Mouse (Mus musculus) stomach, embryonic 16.5 days (tissue): ENCODE measurements around the gene Grip1. TPM values are rescaled to one million over a fixed set of nuclear protein-coding genes. Genes with fewer than 3 reads are reported as not detected.
A peak's percentile ranks its signal among the peaks of the same experiment; 100 is the strongest.

Source experiments
- ATAC-seq: fragments of 200-750 bp; cut with Nextera tagmentation; 2 replicates; pipeline ENCODE4 v1.8.0; 2017; ENCODE audit warnings: moderate number of reproducible peaks, moderate TSS enrichment; ENCODE audit not compliant: insufficient read depth, low FRiP score
- H3K27ac ChIP-seq: fragments of 300-500 bp; sonication (generic); 2 replicates; pipeline ENCODE4 v1.5.1; 2014; ENCODE audit warnings: low read length
- H3K27me3 ChIP-seq: fragments of 300-500 bp; sonication (generic); 2 replicates; pipeline ENCODE4 v1.6.1; 2014; ENCODE audit warnings: low read length, control low read depth, mixed read lengths; ENCODE audit not compliant: control insufficient read depth, insufficient read depth
- H3K36me3 ChIP-seq: fragments of 300-500 bp; sonication (generic); 2 replicates; pipeline ENCODE4 v1.6.1; 2014; ENCODE audit warnings: low read length; ENCODE audit not compliant: control insufficient read depth, insufficient read depth
- H3K4me1 ChIP-seq: fragments of 300-500 bp; sonication (generic); 2 replicates; pipeline ENCODE4 v1.6.1; 2014; ENCODE audit warnings: low read length, control low read depth, mixed read lengths; ENCODE audit not compliant: control insufficient read depth, insufficient read depth
- H3K4me2 ChIP-seq: fragments of 300-500 bp; sonication (generic); 2 replicates; pipeline ENCODE4 v1.6.1; 2014; ENCODE audit warnings: low read depth, low read length, mixed read lengths
- H3K4me3 ChIP-seq: fragments of 300-500 bp; sonication (generic); replicated peaks from 2 replicates; pipeline ENCODE4 v1.5.1; 2014; ENCODE audit warnings: mild to moderate bottlenecking, low read length
- H3K9ac ChIP-seq: fragments of 300-500 bp; sonication (generic); 2 replicates; pipeline ENCODE4 v1.6.1; 2014; ENCODE audit warnings: low read length
- H3K9me3 ChIP-seq: fragments of 300-500 bp; sonication (generic); replicated peaks from 2 replicates; pipeline ENCODE4 v1.6.1; 2016; ENCODE audit warnings: low read length, control low read depth; ENCODE audit not compliant: control insufficient read depth
- WGBS: fragments of 180-500 bp; shearing (Covaris S2); extraction: QIAGEN DNeasy Blood & Tissue Kit; methylation state at CpG from one replicate; pipeline ENCODE4 v1.1.7; 2014; 5-methylcytosine and 5-hydroxymethylcytosine counted together
- polyA plus RNA-seq: library from polyadenylated mRNA; unstranded; fragments of >200 nt; fragmentation: Nextera tagmentation; extraction: Ambion mirVana; gene quantifications from 2 replicates; pipeline ENCODE4 v1.2.1, GENCODE M21; 2015

The Grip1 gene
- 1.7 and 1.8 TPM in 2 replicates for polyA plus RNA-seq

DNA sequence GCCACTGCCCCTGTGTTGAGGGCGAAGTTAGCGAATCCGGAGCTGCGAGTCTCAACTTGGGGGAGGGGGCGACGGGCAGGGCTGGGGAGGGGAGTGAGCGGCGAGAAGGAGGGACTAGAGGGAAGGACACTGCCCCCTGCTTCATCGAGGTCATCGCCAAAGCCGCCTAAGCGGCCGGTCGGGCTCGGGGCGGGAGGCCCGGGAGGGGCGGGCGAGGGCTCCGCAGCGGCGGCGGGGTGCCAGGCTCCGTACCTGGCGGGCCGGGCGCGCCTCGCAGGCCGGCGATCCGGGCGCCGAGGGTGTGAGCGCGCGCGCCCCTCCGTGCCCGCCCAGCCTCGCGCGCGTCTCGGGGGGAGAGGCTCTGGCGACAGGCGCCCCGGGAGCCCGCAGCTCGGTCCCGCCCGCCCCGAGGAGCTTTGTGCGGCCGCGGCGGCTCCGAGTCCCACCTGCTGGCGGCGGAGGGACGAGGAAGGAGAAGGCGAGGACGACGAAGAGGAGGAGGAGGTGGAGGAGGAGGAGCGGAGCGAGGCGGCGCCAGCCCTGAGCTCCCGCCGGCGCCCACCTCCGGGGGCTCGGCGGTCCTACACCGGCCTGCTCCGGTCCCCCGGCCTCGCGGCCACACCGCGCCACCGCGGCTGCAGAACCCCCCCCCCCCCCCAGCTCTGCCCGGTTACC, at the start of gene Grip1:
TSS of gene Grip1 (plus strand) at position 400 of the 675 bp plus-strand sequence.
- H3K9me3 ChIP-seq = no peaks in the 10 kb centered on the region
- peak; percentile 85 for ATAC-seq
- 0% methylated on average over 69 of the region's 84 CpGs for WGBS
- H3K4me2 ChIP-seq = peak within 1 kb of the TSS; percentile 98
- H3K4me1 ChIP-seq = peaks cover 11% of the 10 kb centered on the region
- H3K27me3 ChIP-seq = no peaks in the 10 kb centered on the region
- peak within 1 kb of the TSS; percentile 80 for H3K9ac ChIP-seq
- H3K36me3 ChIP-seq = no peaks in the 10 kb centered on the region
- H3K4me3 ChIP-seq = peak within 1 kb of the TSS; percentile 76
- H3K27ac ChIP-seq = peak within 1 kb of the TSS; percentile 38

DNA sequence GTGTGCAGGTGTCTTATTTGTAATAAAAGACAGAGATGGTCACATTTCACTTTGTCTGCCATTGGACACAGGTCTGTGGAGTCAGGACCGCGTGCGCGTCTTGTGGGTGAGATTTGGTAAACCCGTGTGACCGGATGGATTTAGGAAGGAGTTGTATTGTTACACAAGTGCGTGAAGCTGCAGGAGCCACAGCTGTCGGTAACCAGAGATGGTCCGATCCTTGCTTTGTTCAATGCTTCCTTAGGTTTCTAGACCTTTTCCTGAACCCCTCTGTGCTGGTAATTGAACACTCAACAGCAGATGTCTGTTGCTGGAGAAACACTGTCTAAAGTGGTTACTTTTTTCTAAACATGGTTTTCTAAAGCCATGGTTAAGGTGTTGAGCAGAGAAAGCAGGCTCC, 48.5 kb upstream of the Grip1 start:
- Histone ChIP-seq H3K27ac (no peak overlapping the region), H3K27me3 (no peaks in the 10 kb centered on the region), H3K36me3 (no peaks in the 10 kb centered on the region), H3K9ac (no peak overlapping the region), H3K4me1 (0 out of 2 replicates have a peak, but pooled peaks cover 3% of the 10 kb centered on the region), H3K4me2 (no peak overlapping the region), H3K9me3 (no peaks in the 10 kb centered on the region), H3K4me3 (no peak overlapping the region)
- 92% methylated on average over 9 of the region's 9 CpGs for WGBS
- no peak for ATAC-seq

DNA sequence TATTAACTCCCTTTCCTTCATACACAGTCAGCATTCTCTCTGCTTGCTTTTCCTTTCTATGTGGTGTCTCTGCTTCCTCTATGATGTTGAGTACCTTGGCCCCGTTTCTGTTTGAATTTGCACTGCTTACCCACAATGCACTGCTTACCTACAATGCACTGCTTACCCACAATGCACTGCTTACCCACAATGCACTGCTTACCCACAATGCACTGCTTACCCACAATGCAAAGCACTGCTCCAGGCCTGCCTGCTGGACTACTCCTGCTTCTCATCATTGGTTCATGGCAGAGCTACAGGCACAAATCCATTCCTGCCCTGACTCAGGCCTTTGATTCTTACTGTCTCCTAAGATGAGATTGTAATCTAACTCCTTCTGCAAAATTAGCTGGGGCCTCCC, 48.0 kb upstream of the Grip1 start:
- H3K4me1 ChIP-seq = 0 out of 2 replicates have a peak, but pooled peaks cover 3% of the 10 kb centered on the region

DNA sequence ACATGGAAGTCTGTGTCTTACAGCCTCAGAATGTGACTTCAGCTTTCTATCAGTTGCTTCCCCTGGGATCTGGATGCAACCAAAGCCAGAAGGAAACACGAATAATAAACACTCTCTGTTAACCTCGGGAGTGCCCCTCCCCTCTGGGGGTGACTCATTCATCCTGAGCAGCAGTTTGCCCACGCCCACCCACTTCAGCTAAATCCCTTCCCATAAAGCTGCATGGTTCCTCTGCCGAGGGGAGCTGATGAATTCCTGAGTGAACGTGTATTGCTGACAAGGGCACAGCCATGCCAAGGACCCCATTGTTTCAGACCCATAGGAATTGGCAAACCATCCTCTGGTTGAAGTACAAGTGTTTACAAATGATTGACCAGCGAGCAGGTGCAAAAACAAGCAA, 45.3 kb upstream of the Grip1 start:
- 14% methylated on average over 6 of the region's 6 CpGs for WGBS
- peak; percentile 40; the same call in 1 of the 2 replicates for ATAC-seq
- Histone ChIP-seq H3K9me3 (no peaks in the 10 kb centered on the region), H3K27ac (no peak overlapping the region), H3K4me2 (no peak overlapping the region), H3K27me3 (no peaks in the 10 kb centered on the region), H3K4me3 (no peak overlapping the region), H3K4me1 (0 out of 2 replicates have a peak, but pooled peaks cover 3% of the 10 kb centered on the region), H3K9ac (no peak overlapping the region), H3K36me3 (no peaks in the 10 kb centered on the region)

More for the DNA sequence above, 48.0 kb upstream of the Grip1 start:
- Histone ChIP-seq H3K27me3 (no peaks in the 10 kb centered on the region), H3K4me2 (no peak overlapping the region), H3K4me3 (no peak overlapping the region), H3K9me3 (no peaks in the 10 kb centered on the region), H3K36me3 (no peaks in the 10 kb centered on the region), H3K27ac (no peak overlapping the region), H3K9ac (no peak overlapping the region)
- 69% methylated on average over 1 of the region's 1 CpGs for WGBS
- ATAC-seq = no peak

DNA sequence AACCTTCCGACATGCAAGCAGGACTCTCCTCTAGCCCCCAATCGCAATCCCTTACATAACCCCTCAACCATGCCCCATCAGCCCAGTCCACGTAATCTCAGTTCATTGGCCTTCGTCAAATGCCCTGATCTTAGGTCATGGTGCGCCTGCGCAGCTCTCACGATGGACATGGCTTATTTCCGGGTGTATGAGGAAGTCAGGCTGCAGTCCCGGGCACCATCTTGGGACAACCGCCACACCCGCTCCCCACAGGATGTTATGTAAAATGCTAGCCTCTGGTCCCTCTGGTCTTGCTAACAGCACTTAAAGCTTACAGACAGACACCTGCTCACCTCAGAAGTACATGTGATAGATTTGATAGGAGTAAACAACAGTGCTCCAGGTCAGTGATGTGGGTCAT, 40.4 kb upstream of the Grip1 start:
- H3K36me3 ChIP-seq = no peaks in the 10 kb centered on the region
- H3K9me3 ChIP-seq = no peaks in the 10 kb centered on the region
- no peak overlapping the region for H3K4me3 ChIP-seq
- WGBS = 94% methylated on average over 11 of the region's 11 CpGs
- H3K9ac ChIP-seq = no peak overlapping the region
- ATAC-seq = no peak
- H3K27me3 ChIP-seq = no peaks in the 10 kb centered on the region
- H3K4me1 ChIP-seq = no peaks in the 10 kb centered on the region
- H3K4me2 ChIP-seq = no peak overlapping the region
- no peak overlapping the region for H3K27ac ChIP-seq

DNA sequence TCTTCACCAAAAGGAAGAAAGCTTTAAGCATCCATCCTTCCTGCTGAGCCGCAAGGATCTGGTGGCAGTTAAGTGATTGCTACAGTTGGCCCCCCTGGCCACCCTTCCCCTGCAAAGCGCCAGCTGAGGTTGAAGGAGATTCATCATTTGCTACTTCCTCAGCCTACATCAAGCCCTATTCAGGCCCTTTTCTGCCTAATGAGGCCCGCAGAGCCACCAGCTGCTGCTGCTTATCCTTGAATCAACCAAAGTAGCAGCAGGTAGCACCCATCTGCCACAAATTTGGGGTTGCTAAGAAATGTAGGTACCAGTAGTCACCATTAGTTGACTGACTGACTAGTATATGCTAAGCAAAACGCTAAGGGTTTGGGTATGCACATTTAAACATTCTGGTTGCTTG, 38.5 kb upstream of the Grip1 start:
- no peak overlapping the region for H3K4me2 ChIP-seq
- no peaks in the 10 kb centered on the region for H3K4me1 ChIP-seq
- H3K4me3 ChIP-seq = no peak overlapping the region
- no peak for ATAC-seq
- no peaks in the 10 kb centered on the region for H3K27me3 ChIP-seq
- WGBS = 52% methylated on average over 4 of the region's 4 CpGs
- H3K9ac ChIP-seq = no peak overlapping the region
- no peak overlapping the region for H3K27ac ChIP-seq
- H3K36me3 ChIP-seq = no peaks in the 10 kb centered on the region
- no peaks in the 10 kb centered on the region for H3K9me3 ChIP-seq

DNA sequence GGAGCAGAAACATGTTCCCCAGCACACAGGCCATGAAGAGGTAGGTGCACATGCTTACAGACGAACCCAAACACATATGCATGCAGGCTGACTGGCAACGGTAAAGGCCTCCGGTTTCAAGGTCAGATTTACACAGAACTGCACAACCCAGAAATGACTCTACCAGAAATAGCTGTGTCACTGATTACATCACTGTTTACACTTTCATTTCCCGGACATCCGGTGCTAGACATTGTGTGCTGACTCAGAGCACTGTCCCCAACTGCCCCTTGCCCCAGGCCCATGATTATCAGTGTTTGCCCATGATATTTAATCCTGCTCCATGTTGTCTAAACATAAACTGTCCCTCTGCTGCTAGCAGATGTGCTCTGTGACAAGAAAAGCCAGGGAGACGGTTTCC, 32.2 kb upstream of the Grip1 start:
- ATAC-seq = peak; percentile 33; the same call in 1 of the 2 replicates
- WGBS = 40% methylated on average over 6 of the region's 6 CpGs
- Histone ChIP-seq H3K4me1 (no peaks in the 10 kb centered on the region), H3K9me3 (no peaks in the 10 kb centered on the region), H3K36me3 (no peaks in the 10 kb centered on the region), H3K27ac (no peak overlapping the region), H3K9ac (no peak overlapping the region), H3K27me3 (no peaks in the 10 kb centered on the region), H3K4me2 (no peak overlapping the region), H3K4me3 (no peak overlapping the region)

DNA sequence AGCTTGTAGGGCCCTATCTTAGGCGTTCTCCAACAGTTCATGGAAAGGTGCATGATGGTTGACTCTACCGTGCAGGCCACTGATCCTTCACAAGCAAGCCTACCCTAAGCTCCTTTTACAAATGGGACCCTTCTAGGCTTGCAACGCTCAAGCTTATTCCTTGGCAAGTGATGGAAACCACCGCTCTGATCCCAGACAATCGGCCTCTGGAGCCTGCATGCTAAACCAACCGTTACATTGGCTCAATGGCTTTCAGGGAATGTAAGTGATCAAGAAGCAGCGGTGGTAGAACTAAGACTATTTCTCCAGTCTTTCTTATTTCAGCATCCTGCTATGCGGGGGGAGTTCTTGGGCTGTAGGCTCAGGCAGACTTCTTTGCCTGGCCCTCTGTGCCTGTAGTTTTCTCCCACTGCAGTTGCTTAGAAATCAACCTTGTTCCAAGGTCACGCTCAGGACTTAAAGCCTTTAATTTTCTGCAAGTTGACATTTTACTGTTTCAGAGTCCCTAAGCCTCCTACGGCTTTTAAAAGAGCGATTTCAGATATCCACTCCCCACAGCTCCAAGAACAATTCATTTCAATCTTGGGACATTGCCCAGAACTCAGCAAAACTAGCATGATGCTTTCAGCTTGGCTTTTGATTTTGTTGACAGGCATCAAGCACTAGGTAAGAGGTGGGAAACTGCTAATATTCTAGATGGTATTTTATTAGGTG, 29.7 kb upstream of the Grip1 start:
- H3K9ac ChIP-seq = no peak overlapping the region
- no peaks in the 10 kb centered on the region for H3K9me3 ChIP-seq
- no peaks in the 10 kb centered on the region for H3K27me3 ChIP-seq
- WGBS = 82% methylated on average over 11 of the region's 11 CpGs
- H3K27ac ChIP-seq = no peak overlapping the region
- no peak for ATAC-seq
- no peaks in the 10 kb centered on the region for H3K4me1 ChIP-seq
- no peak overlapping the region for H3K4me3 ChIP-seq
- H3K4me2 ChIP-seq = no peak overlapping the region
- H3K36me3 ChIP-seq = no peaks in the 10 kb centered on the region

DNA sequence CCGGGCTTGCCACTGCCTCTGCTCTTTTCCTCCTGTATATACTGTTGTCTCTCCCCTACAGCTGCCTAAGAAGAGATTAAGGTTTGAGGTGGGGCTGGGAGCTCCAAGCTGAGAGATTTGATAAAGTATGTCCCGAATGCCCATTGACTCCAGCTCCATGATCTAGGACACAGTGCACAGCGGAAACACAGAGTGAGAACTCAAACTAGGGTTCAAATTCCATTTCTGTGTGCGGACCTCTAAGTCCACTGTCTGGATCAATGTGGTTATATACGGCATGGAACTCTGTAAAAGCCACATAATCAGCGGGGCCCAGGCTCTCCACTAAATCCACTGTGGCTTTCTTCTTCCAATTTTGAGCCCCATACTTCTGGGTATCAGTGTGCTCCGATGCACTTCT, 26.0 kb upstream of the Grip1 start:
- Histone ChIP-seq H3K27ac (no peak overlapping the region), H3K9ac (no peak overlapping the region), H3K4me1 (no peaks in the 10 kb centered on the region), H3K27me3 (no peaks in the 10 kb centered on the region), H3K4me2 (no peak overlapping the region), H3K9me3 (no peaks in the 10 kb centered on the region), H3K4me3 (no peak overlapping the region), H3K36me3 (no peaks in the 10 kb centered on the region)
- 84% methylated on average over 7 of the region's 7 CpGs for WGBS
- ATAC-seq = no peak
